Mouse (Mus musculus) adrenal gland, postnatal 10 days (tissue): Measurements from ENCODE around the gene Vmn1r166. TPM values are rescaled to one million over a fixed set of nuclear protein-coding genes. Genes with fewer than 3 reads are reported as not detected.
"Not testable (repeated sequence)": the region's sequence is repeated elsewhere in the genome, so short reads cannot be mapped to it uniquely, and the experiment has no call there.

Experiments
- DNase-seq: peaks from one replicate; pipeline ENCODE4 v3.0.0; 2021; ENCODE audit warnings: mixed read lengths
- long read RNA-seq, 2 experiments: library from polyadenylated mRNA; stranded (forward); transcript quantifications; one replicate each; pipeline ENCODE4 v2.0.0; 2021
- total RNA-seq, 2 experiments: library from RNA; stranded (reverse); gene quantifications; 2 replicates each; pipeline ENCODE4 v1.2.3; 2021

Gene Vmn1r166
- not detected for total RNA-seq
- long read RNA-seq, experiment 1, result 0 reads
- long read RNA-seq, experiment 2, result 0 reads

GRCm38 (mm10) chr7:23251582-23251981, at the start of gene Vmn1r166:
Vmn1r166 (minus strand) TSS chr7:23251682.
- DNase-seq, result not testable (repeated sequence)

GRCm38 (mm10) chr7:23300892-23301291, 49.4 kb upstream of the Vmn1r166 start, which contains the start of gene Nlrp4e:
Nlrp4e (plus strand) TSS chr7:23301192.
- DNase-seq, result not testable (repeated sequence)

GRCm38 (mm10) chr7:23278800-23279199, 27.3 kb upstream of the Vmn1r166 start, which contains the start of gene Gm6902:
Gm6902 (minus strand) TSS chr7:23278900.
- DNase-seq, result not testable (repeated sequence)

GRCm38 (mm10) chr7:23217032-23217431, 34.5 kb downstream of the Vmn1r166 start, which contains the start of gene Vmn1r165:
Vmn1r165 (plus strand) TSS chr7:23217332.
- DNase-seq, result not testable (repeated sequence)

Other genes starting within 250 kb of the Vmn1r166 start
- not detected for gene Gm4216, start 231.8 kb downstream of the Vmn1r166 start, total RNA-seq
- not detected for gene Vmn1r163, start 196.1 kb downstream of the Vmn1r166 start, total RNA-seq
- gene Gm8720, start 184.2 kb downstream of the Vmn1r166 start, total RNA-seq, result not detected
- gene Gm10662, start 107.2 kb downstream of the Vmn1r166 start, total RNA-seq, result not detected
- not detected for gene Vmn1r165, start 34.4 kb downstream of the Vmn1r166 start, total RNA-seq
- gene Gm6902, start 27.2 kb upstream of the Vmn1r166 start, total RNA-seq, result not detected
- not detected for gene Nlrp4e, start 49.5 kb upstream of the Vmn1r166 start, total RNA-seq
- gene Nlrp5, start 134.2 kb upstream of the Vmn1r166 start, total RNA-seq, result under 1 TPM in 1 of 2 experiments, not detected in 1; 0.55 TPM